Mouse (Mus musculus): ENCODE data around the gene Bcl6b. TPM values are rescaled to one million over a fixed set of nuclear protein-coding genes. Genes with fewer than 3 reads are reported as not detected.
A peak's percentile ranks its signal among the peaks of the same experiment; 100 is the strongest.

The Bcl6b gene
- polyA plus RNA-seq, 1 experiment from 2014 or later = 5.1 TPM

GRCm38 (mm10) chr11:70210681-70211080, 18.9 kb downstream of the Bcl6b start:
- ATAC-seq = no peak
- Histone ChIP-seq H3K4me2 (ENCODE audit: low read length) (no peak overlapping the region), H3K4me3 (ENCODE audit: low read length) (no peak overlapping the region), H3K27ac (ENCODE audit: low read depth, low read length) (no peak overlapping the region), H3K36me3 (ENCODE audit: control insufficient read depth, insufficient read depth, low read length) (no peaks in the 10 kb centered on the region), H3K4me1 (ENCODE audit: control insufficient read depth, insufficient read depth, low read depth, low read length) (peaks cover 21% of the 10 kb centered on the region), H3K27me3 (replicated peaks; ENCODE audit: control insufficient read depth, insufficient read depth, low read length) (peaks cover 9% of the 10 kb centered on the region), H3K9ac (ENCODE audit: low read depth, low read length) (no peak overlapping the region), H3K9me3 (ENCODE audit: control insufficient read depth, low read length) (no peaks in the 10 kb centered on the region)
- 98% methylated on average over 2 of the region's 2 CpGs for WGBS

GRCm38 (mm10) chr11:70208778-70209388, 20.7 kb downstream of the Bcl6b start:
- no peak overlapping the region for H3K27ac ChIP-seq (ENCODE audit: low read depth, low read length)
- WGBS = 75% methylated on average over 5 of the region's 5 CpGs
- peaks cover 2% of the 10 kb centered on the region; the same call in 1 of the 2 replicates for H3K27me3 ChIP-seq (replicated peaks; ENCODE audit: control insufficient read depth, insufficient read depth, low read length)
- H3K4me2 ChIP-seq (ENCODE audit: low read length) = no peak overlapping the region
- H3K9me3 ChIP-seq (ENCODE audit: control insufficient read depth, low read length) = no peaks in the 10 kb centered on the region
- no peak overlapping the region for H3K4me3 ChIP-seq (ENCODE audit: low read length)
- H3K4me1 ChIP-seq (ENCODE audit: control insufficient read depth, insufficient read depth, low read depth, low read length) = peaks cover 9% of the 10 kb centered on the region
- H3K36me3 ChIP-seq (ENCODE audit: control insufficient read depth, insufficient read depth, low read length) = no peaks in the 10 kb centered on the region
- no peak for ATAC-seq
- H3K9ac ChIP-seq (ENCODE audit: low read depth, low read length) = no peak overlapping the region

- Histone ChIP-seq H3K36me3 (ENCODE audit: control insufficient read depth, insufficient read depth, low read length) (no peaks in the 10 kb centered on the region), H3K27me3 (replicated peaks; ENCODE audit: control insufficient read depth, insufficient read depth, low read length) (peaks cover 2% of the 10 kb centered on the region; the same call in 1 of the 2 replicates), H3K9me3 (ENCODE audit: control insufficient read depth, low read length) (no peaks in the 10 kb centered on the region), H3K9ac (ENCODE audit: low read depth, low read length) (no peak overlapping the region), H3K4me3 (ENCODE audit: low read length) (no peak overlapping the region), H3K4me1 (ENCODE audit: control insufficient read depth, insufficient read depth, low read depth, low read length) (no peaks in the 10 kb centered on the region), H3K27ac (ENCODE audit: low read depth, low read length) (no peak overlapping the region), H3K4me2 (ENCODE audit: low read length) (no peak overlapping the region)
- no peak for ATAC-seq
- WGBS = 88% methylated on average over 7 of the region's 7 CpGs
Observed at GRCm38 (mm10) chr11:70207283-70207682, 22.3 kb downstream of the Bcl6b start.

GRCm38 (mm10) chr11:70206801-70207200, 22.8 kb downstream of the Bcl6b start:
- 78% methylated on average over 2 of the region's 2 CpGs for WGBS
- no peak overlapping the region for H3K9ac ChIP-seq (ENCODE audit: low read depth, low read length)

GRCm38 (mm10) chr11:70201691-70202090, 27.9 kb downstream of the Bcl6b start:
- Histone ChIP-seq H3K9me3 (ENCODE audit: control insufficient read depth, low read length) (no peaks in the 10 kb centered on the region), H3K9ac (ENCODE audit: low read depth, low read length) (no peak overlapping the region), H3K36me3 (ENCODE audit: control insufficient read depth, insufficient read depth, low read length) (no peaks in the 10 kb centered on the region), H3K27ac (ENCODE audit: low read depth, low read length) (no peak overlapping the region), H3K4me3 (ENCODE audit: low read length) (no peak overlapping the region), H3K27me3 (replicated peaks; ENCODE audit: control insufficient read depth, insufficient read depth, low read length) (no peaks in the 10 kb centered on the region), H3K4me1 (ENCODE audit: control insufficient read depth, insufficient read depth, low read depth, low read length) (no peaks in the 10 kb centered on the region), H3K4me2 (ENCODE audit: low read length) (no peak overlapping the region)
- 0 out of 2 replicates have a peak, but pooled peaks have one; percentile 52 for ATAC-seq
- 40% methylated on average over 5 of the region's 5 CpGs for WGBS

More at GRCm38 (mm10) chr11:70206801-70207200, 22.8 kb downstream of the Bcl6b start:
- no peak for ATAC-seq
- Histone ChIP-seq H3K4me1 (ENCODE audit: control insufficient read depth, insufficient read depth, low read depth, low read length) (no peaks in the 10 kb centered on the region), H3K27me3 (replicated peaks; ENCODE audit: control insufficient read depth, insufficient read depth, low read length) (peaks cover 2% of the 10 kb centered on the region; the same call in 1 of the 2 replicates), H3K9me3 (ENCODE audit: control insufficient read depth, low read length) (no peaks in the 10 kb centered on the region), H3K4me3 (ENCODE audit: low read length) (no peak overlapping the region), H3K27ac (ENCODE audit: low read depth, low read length) (no peak overlapping the region), H3K36me3 (ENCODE audit: control insufficient read depth, insufficient read depth, low read length) (no peaks in the 10 kb centered on the region), H3K4me2 (ENCODE audit: low read length) (no peak overlapping the region)

- ATAC-seq = no peak
- Histone ChIP-seq H3K9me3 (ENCODE audit: control insufficient read depth, low read length) (no peaks in the 10 kb centered on the region), H3K4me2 (ENCODE audit: low read length) (no peak overlapping the region), H3K4me3 (ENCODE audit: low read length) (no peak overlapping the region), H3K9ac (ENCODE audit: low read depth, low read length) (no peak overlapping the region), H3K27ac (ENCODE audit: low read depth, low read length) (no peak overlapping the region), H3K4me1 (ENCODE audit: control insufficient read depth, insufficient read depth, low read depth, low read length) (no peaks in the 10 kb centered on the region), H3K27me3 (replicated peaks; ENCODE audit: control insufficient read depth, insufficient read depth, low read length) (no peaks in the 10 kb centered on the region), H3K36me3 (ENCODE audit: control insufficient read depth, insufficient read depth, low read length) (no peaks in the 10 kb centered on the region)
- 89% methylated on average over 5 of the region's 5 CpGs for whole genome bisulfite sequencing
Observed at GRCm38 (mm10) chr11:70200036-70200608, 29.5 kb downstream of the Bcl6b start.

- Histone ChIP-seq H3K9ac (ENCODE audit: low read depth, low read length) (no peak overlapping the region), H3K27me3 (replicated peaks; ENCODE audit: control insufficient read depth, insufficient read depth, low read length) (no peaks in the 10 kb centered on the region), H3K36me3 (ENCODE audit: control insufficient read depth, insufficient read depth, low read length) (no peaks in the 10 kb centered on the region), H3K9me3 (ENCODE audit: control insufficient read depth, low read length) (no peaks in the 10 kb centered on the region), H3K27ac (ENCODE audit: low read depth, low read length) (no peak overlapping the region), H3K4me3 (ENCODE audit: low read length) (no peak overlapping the region), H3K4me1 (ENCODE audit: control insufficient read depth, insufficient read depth, low read depth, low read length) (no peaks in the 10 kb centered on the region), H3K4me2 (ENCODE audit: low read length) (no peak overlapping the region)
- ATAC-seq = no peak
- 86% methylated on average over 8 of the region's 8 CpGs for WGBS
Observed at GRCm38 (mm10) chr11:70199107-70199506, 30.5 kb downstream of the Bcl6b start.

GRCm38 (mm10) chr11:70198332-70198731, 31.3 kb downstream of the Bcl6b start:
- no peak for ATAC-seq
- H3K4me3 ChIP-seq (ENCODE audit: low read length) = no peak overlapping the region
- no peaks in the 10 kb centered on the region for H3K4me1 ChIP-seq (ENCODE audit: control insufficient read depth, insufficient read depth, low read depth, low read length)
- no peaks in the 10 kb centered on the region for H3K9me3 ChIP-seq (ENCODE audit: control insufficient read depth, low read length)
- no peak overlapping the region for H3K4me2 ChIP-seq (ENCODE audit: low read length)
- H3K9ac ChIP-seq (ENCODE audit: low read depth, low read length) = no peak overlapping the region
- 90% methylated on average over 3 of the region's 3 CpGs for WGBS
- no peaks in the 10 kb centered on the region for H3K27me3 ChIP-seq (replicated peaks; ENCODE audit: control insufficient read depth, insufficient read depth, low read length)
- no peak overlapping the region for H3K27ac ChIP-seq (ENCODE audit: low read depth, low read length)
- H3K36me3 ChIP-seq (ENCODE audit: control insufficient read depth, insufficient read depth, low read length) = no peaks in the 10 kb centered on the region

- H3K4me2 ChIP-seq (ENCODE audit: low read length) = no peak overlapping the region
- no peak overlapping the region for H3K27ac ChIP-seq (ENCODE audit: low read depth, low read length)
- no peak overlapping the region for H3K4me3 ChIP-seq (ENCODE audit: low read length)
- no peak overlapping the region for H3K9ac ChIP-seq (ENCODE audit: low read depth, low read length)
- H3K36me3 ChIP-seq (ENCODE audit: control insufficient read depth, insufficient read depth, low read length) = no peaks in the 10 kb centered on the region
- H3K27me3 ChIP-seq (replicated peaks; ENCODE audit: control insufficient read depth, insufficient read depth, low read length) = no peaks in the 10 kb centered on the region
- H3K9me3 ChIP-seq (ENCODE audit: control insufficient read depth, low read length) = no peaks in the 10 kb centered on the region
- ATAC-seq = no peak
- no peaks in the 10 kb centered on the region for H3K4me1 ChIP-seq (ENCODE audit: control insufficient read depth, insufficient read depth, low read depth, low read length)
- 56% methylated on average over 11 of the region's 11 CpGs for WGBS
Observed at GRCm38 (mm10) chr11:70193354-70194285, 36.0 kb downstream of the Bcl6b start.

Data from hindbrain, embryonic 16.5 days (tissue).